9 mouse cellular contexts compared by ENCODE assay signal in genomic region chr19:16328074-16328850, GRCm38 (mm10).
DNase-seq lines count a peak whose midpoint lies in the region; ATAC-seq and TF ChIP-seq lines count a peak whose summit lies in the region.
"Had no signal": no experiment of that assay in that cellular context is flagged by ENCODE, and none has a peak within 500 bp of the region (broad histone marks: within the 10 kb centered on the region; RNA-seq: fewer than 3 reads in every experiment).

No protein-coding gene starts in this region.

- H3K27ac ChIP-seq in hindbrain, embryonic 12.5 days, result no peak overlapping the region
- peak overlapping the region; percentile 41; the same call in 1 of the 2 replicates for H3K27ac ChIP-seq in left cerebral cortex, adult 2 months
- H3K27ac ChIP-seq in midbrain, embryonic 16.5 days (ENCODE audit: low read length), result peak overlapping the region; percentile 60
- H3K27ac ChIP-seq in stomach, embryonic 16.5 days (ENCODE audit: low read length), result 0 out of 2 replicates have a peak overlapping the region, but pooled peaks have one; percentile 7
- H3K27ac ChIP-seq: liver, embryonic 15.5 days had no signal

- H3K36me3 ChIP-seq in hindbrain, embryonic 12.5 days, result no peaks in the 10 kb centered on the region
- H3K36me3 ChIP-seq in midbrain, embryonic 16.5 days (ENCODE audit: control insufficient read depth, insufficient read depth, low read length), result no peaks in the 10 kb centered on the region
- no peaks in the 10 kb centered on the region for H3K36me3 ChIP-seq in stomach, embryonic 16.5 days (ENCODE audit: control insufficient read depth, insufficient read depth, low read length)
- H3K36me3 ChIP-seq: liver, embryonic 15.5 days had no signal

- no peaks in the 10 kb centered on the region for H3K9me3 ChIP-seq in hindbrain, embryonic 12.5 days (replicated peaks)
- H3K9me3 ChIP-seq in midbrain, embryonic 16.5 days (replicated peaks; ENCODE audit: control insufficient read depth, low read length, poor library complexity, severe bottlenecking), result no peaks in the 10 kb centered on the region
- H3K9me3 ChIP-seq in stomach, embryonic 16.5 days (replicated peaks; ENCODE audit: control insufficient read depth, low read length), result no peaks in the 10 kb centered on the region
- H3K9me3 ChIP-seq: liver, embryonic 15.5 days had no signal

- peak; percentile 85 for ATAC-seq in CD4-positive, CD25-positive, alpha-beta regulatory T cell, adult 4 months
- peak; percentile 79 for ATAC-seq in hindbrain, embryonic 12.5 days (ENCODE audit: low FRiP score)
- peak; percentile 73 for ATAC-seq in midbrain, embryonic 16.5 days
- ATAC-seq in stomach, embryonic 16.5 days (ENCODE audit: insufficient read depth, low FRiP score), result 0 out of 2 replicates have a peak, but pooled peaks have one; percentile 52

- no peak overlapping the region for H3K4me2 ChIP-seq in hindbrain, embryonic 12.5 days (replicated peaks)
- peak overlapping the region; percentile 14; the same call in 1 of the 2 replicates for H3K4me2 ChIP-seq in midbrain, embryonic 16.5 days (ENCODE audit: low read length)
- H3K4me2 ChIP-seq in stomach, embryonic 16.5 days (ENCODE audit: low read depth, low read length), result no peak overlapping the region
- H3K4me2 ChIP-seq: liver, embryonic 15.5 days had no signal

- no peak overlapping the region for H3K9ac ChIP-seq in hindbrain, embryonic 12.5 days
- no peak overlapping the region for H3K9ac ChIP-seq in midbrain, embryonic 16.5 days (ENCODE audit: low read depth, low read length)
- no peak overlapping the region for H3K9ac ChIP-seq in stomach, embryonic 16.5 days (ENCODE audit: low read length)
- H3K9ac ChIP-seq: liver, embryonic 15.5 days had no signal

- intact Hi-C loops in left cerebral cortex, adult 2 months (cut with DNase I), result no loop called here

- peaks cover 28% of the 10 kb centered on the region for H3K4me1 ChIP-seq in hindbrain, embryonic 12.5 days
- peaks cover 41% of the 10 kb centered on the region for H3K4me1 ChIP-seq in midbrain, embryonic 16.5 days (ENCODE audit: control insufficient read depth, insufficient read depth, low read length)
- H3K4me1 ChIP-seq in stomach, embryonic 16.5 days (ENCODE audit: control insufficient read depth, insufficient read depth, low read length), result peaks cover 22% of the 10 kb centered on the region

- H3K27me3 ChIP-seq in hindbrain, embryonic 12.5 days, result no peaks in the 10 kb centered on the region
- no peaks in the 10 kb centered on the region for H3K27me3 ChIP-seq in midbrain, embryonic 16.5 days (ENCODE audit: control insufficient read depth, insufficient read depth, low read depth, low read length)
- no peaks in the 10 kb centered on the region for H3K27me3 ChIP-seq in stomach, embryonic 16.5 days (ENCODE audit: control insufficient read depth, insufficient read depth, low read length)
- H3K27me3 ChIP-seq: liver, embryonic 15.5 days had no signal

- H3K4me3 ChIP-seq in hindbrain, embryonic 12.5 days, result no peak overlapping the region
- H3K4me3 ChIP-seq in left cerebral cortex, adult 2 months, result no peak overlapping the region
- no peak overlapping the region for H3K4me3 ChIP-seq in midbrain, embryonic 16.5 days (ENCODE audit: low read depth, low read length)
- H3K4me3 ChIP-seq in stomach, embryonic 16.5 days (replicated peaks; ENCODE audit: low read length), result no peak overlapping the region
- H3K4me3 ChIP-seq: liver, embryonic 15.5 days had no signal

- peak; percentile 40 for DNase-seq in embryo, embryonic 10.5 days (ENCODE audit: low spot score)
- no peak for DNase-seq in embryo, embryonic 9.5 days (ENCODE audit: extremely low spot score)
- peak; percentile 86 for DNase-seq in cerebellum, adult 9-11 months
- peak; percentile 56 to 58 for DNase-seq in left cerebral cortex, adult 2 months (ENCODE audit: extremely low spot score in 1 of 2, low spot score in 2 of 2)

- TF ChIP-seq CTCF in left cerebral cortex, adult 2 months (IDR thresholded peaks at IDR 0.05), result no peak

- 67% methylated on average over 7 of the region's 7 CpGs for WGBS in hindbrain, embryonic 12.5 days
- 15% methylated on average over 7 of the region's 7 CpGs for WGBS in midbrain, embryonic 16.5 days
- 48% methylated on average over 7 of the region's 7 CpGs for WGBS in stomach, embryonic 16.5 days
